ENCODE assay signal across 19 mouse cellular contexts in genomic region chr14:121473869-121474268, GRCm38 (mm10). TPM values are rescaled to one million over a fixed set of nuclear protein-coding genes. Genes with fewer than 3 reads are reported as not detected.
"Had no signal": no experiment of that assay in that cellular context is flagged by ENCODE, and none has a peak within 500 bp of the region (broad histone marks: within the 10 kb centered on the region; RNA-seq: fewer than 3 reads in every experiment).

No protein-coding gene starts in this region.

- H3K9ac ChIP-seq: limb, embryonic 13.5 days; liver, embryonic 15.5 days; lung, embryonic 14.5 days; neural tube, embryonic 15.5 days had no signal

- H3K9me3 ChIP-seq: limb, embryonic 13.5 days; liver, embryonic 15.5 days; midbrain, embryonic 10.5 days; neural tube, embryonic 15.5 days had no signal

- H3K27ac ChIP-seq: limb, embryonic 13.5 days; liver, embryonic 15.5 days; midbrain, embryonic 10.5 days; neural tube, embryonic 15.5 days; stomach, postnatal 0 days had no signal

- H3K4me3 ChIP-seq: limb, embryonic 13.5 days; liver, embryonic 15.5 days; midbrain, embryonic 10.5 days; myocyte; neural tube, embryonic 15.5 days had no signal

- H3K4me1 ChIP-seq: limb, embryonic 13.5 days; midbrain, embryonic 10.5 days; neural tube, embryonic 15.5 days had no signal

- DNase-seq: left cerebral cortex, postnatal 4 days; lung, embryonic 14.5 days; lung, postnatal 10 days; lung, postnatal 4 days; midbrain, embryonic 14.5 days; right cerebral cortex, adult 18-20 months; right cerebral cortex, postnatal 25 days; thymus, postnatal 14 days had no signal

- H3K36me3 ChIP-seq: limb, embryonic 13.5 days; liver, embryonic 15.5 days; midbrain, embryonic 10.5 days; neural tube, embryonic 15.5 days had no signal

- H3K27me3 ChIP-seq: limb, embryonic 13.5 days; neural tube, embryonic 15.5 days had no signal

- H3K4me2 ChIP-seq: limb, embryonic 13.5 days; liver, embryonic 11.5 days; liver, embryonic 15.5 days; lung, embryonic 14.5 days; neural tube, embryonic 15.5 days had no signal

RNA-seq across cellular contexts. Expression of gene Slc15a1, which starts 31.2 kb away (rescaled TPM):
- total RNA-seq: layer of hippocampus, adult 8-10 months; left cerebral cortex, adult 18-20 months; megakaryocyte, adult 5-6 weeks had no signal
- polyA plus RNA-seq: limb, embryonic 13.5 days; liver, embryonic 11.5 days; liver, embryonic 15.5 days; midbrain, embryonic 10.5 days; midbrain, embryonic 14.5 days; myocyte; neural tube, embryonic 11.5 days; neural tube, embryonic 15.5 days had no signal
